10 mouse cellular contexts compared by ENCODE assay signal in genomic region chr9:121000641-121001320, GRCm38 (mm10).
A peak's percentile ranks its signal among the peaks of the same experiment; 100 is the strongest.
DNase-seq lines count a peak whose midpoint lies in the region; ATAC-seq lines count a peak whose summit lies in the region.
"Had no signal": no experiment of that assay in that cellular context is flagged by ENCODE, and none has a peak within 500 bp of the region (broad histone marks: within the 10 kb centered on the region; RNA-seq: fewer than 3 reads in every experiment).

No protein-coding gene starts in this region.

- no peak overlapping the region for H3K4me2 ChIP-seq in kidney, embryonic 14.5 days (replicated peaks; ENCODE audit: low read depth, low read length)
- H3K4me2 ChIP-seq in neural tube, embryonic 15.5 days, result no peak overlapping the region

- H3K27me3 ChIP-seq in kidney, embryonic 14.5 days (ENCODE audit: control insufficient read depth, insufficient read depth, low read length), result no peaks in the 10 kb centered on the region
- no peaks in the 10 kb centered on the region for H3K27me3 ChIP-seq in neural tube, embryonic 15.5 days (replicated peaks)

- no peak for ATAC-seq in kidney, embryonic 14.5 days (ENCODE audit: low FRiP score, low TSS enrichment)
- peak; percentile 45; the same call in 1 of the 2 replicates for ATAC-seq in neural tube, embryonic 15.5 days (ENCODE audit: low FRiP score)
- ATAC-seq in erythroid progenitor cell, adult 5-6 weeks (replicated peaks; ENCODE audit: low FRiP score, poor library complexity, severe bottlenecking), result no peak

- H3K4me1 ChIP-seq in kidney, embryonic 14.5 days (ENCODE audit: control insufficient read depth, insufficient read depth, low read length), result peaks cover 8% of the 10 kb centered on the region
- H3K4me1 ChIP-seq in neural tube, embryonic 15.5 days, result peaks cover 27% of the 10 kb centered on the region

- H3K27ac ChIP-seq in kidney, embryonic 14.5 days (ENCODE audit: low read depth, low read length), result no peak overlapping the region
- peak overlapping the region; percentile 51; the same call in 1 of the 2 replicates for H3K27ac ChIP-seq in neural tube, embryonic 15.5 days (replicated peaks)
- H3K27ac ChIP-seq: liver, embryonic 14.5 days had no signal

- H3K4me3 ChIP-seq in kidney, embryonic 14.5 days (ENCODE audit: low read length), result no peak overlapping the region
- no peak overlapping the region for H3K4me3 ChIP-seq in neural tube, embryonic 15.5 days (replicated peaks)
- H3K4me3 ChIP-seq: erythroblast, embryonic 14.5 days had no signal

- DNase-seq in kidney, adult 11 months, result peak; percentile 32
- peak; percentile 79 for DNase-seq in fibroblast of lung, adult 2 months (ENCODE audit: low read depth)
- DNase-seq in kidney, postnatal 14 days, result peak; percentile 52
- DNase-seq in cerebellum, postnatal 14 days, result no peak
- no peak for DNase-seq in gastrocnemius, adult 8-10 months (ENCODE audit: low spot score in 2 of 2)

- no peak overlapping the region for H3K9ac ChIP-seq in kidney, embryonic 14.5 days (ENCODE audit: low read depth, low read length)
- no peak overlapping the region for H3K9ac ChIP-seq in neural tube, embryonic 15.5 days (replicated peaks)
- H3K9ac ChIP-seq: liver, embryonic 14.5 days had no signal

- 71% methylated on average over 7 of the region's 7 CpGs for WGBS in kidney, embryonic 14.5 days
- 66% methylated on average over 7 of the region's 7 CpGs for WGBS in neural tube, embryonic 15.5 days

- H3K36me3 ChIP-seq in kidney, embryonic 14.5 days (ENCODE audit: control insufficient read depth, insufficient read depth, low read length), result no peaks in the 10 kb centered on the region
- H3K36me3 ChIP-seq in neural tube, embryonic 15.5 days, result no peaks in the 10 kb centered on the region

- no peaks in the 10 kb centered on the region for H3K9me3 ChIP-seq in kidney, embryonic 14.5 days (ENCODE audit: control insufficient read depth, low read length)
- H3K9me3 ChIP-seq in neural tube, embryonic 15.5 days (replicated peaks), result no peaks in the 10 kb centered on the region

Comparison
In these comparisons a context has a peak if more than half of its experiments do, and no peak if none do; other contexts are left out.
1. DNase-seq: peak in kidney, adult 11 months (single experiment), fibroblast of lung, adult 2 months (single experiment) and kidney, postnatal 14 days (single experiment); none in cerebellum, postnatal 14 days (0 of 2) and gastrocnemius, adult 8-10 months (0 of 2).